Mouse (Mus musculus) stomach, postnatal 0 days (tissue): Measurements from ENCODE around the gene Foxf2.

Source experiments
- CTCF ChIP-seq: IDR thresholded peaks from 2 replicates; pipeline ENCODE4 v1.5.1; 2016; ENCODE audit warnings: antibody characterized with exemption, low read depth, mild to moderate bottlenecking, moderate library complexity
- EP300 ChIP-seq: optimal IDR thresholded peaks from 2 replicates; pipeline ENCODE3; 2016; ENCODE audit warnings: antibody characterized with exemption

DNA sequence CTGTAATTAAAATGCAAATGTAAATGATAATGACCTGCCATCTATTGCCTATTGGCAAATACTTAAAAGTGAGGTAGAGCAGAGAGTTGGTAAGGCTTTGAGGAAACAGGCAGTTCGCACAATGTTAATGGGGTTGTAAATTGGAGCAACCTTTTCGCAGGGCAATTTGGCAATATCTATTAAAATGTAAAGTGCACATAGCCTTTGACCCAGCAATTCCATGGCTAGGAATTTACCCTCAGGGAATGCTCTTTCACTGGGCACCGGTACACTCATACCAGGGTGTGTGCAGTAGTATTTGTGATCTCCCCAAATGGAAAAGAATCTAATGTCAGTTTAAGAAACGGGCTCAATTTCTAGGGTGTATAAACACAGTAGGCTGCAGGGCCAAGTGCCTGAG is 48.9 kb upstream of the Foxf2 start:
- no peak for TF ChIP-seq CTCF
- no peak for TF ChIP-seq EP300
